Mouse (Mus musculus) adrenal gland, adult (tissue): ENCODE results near the gene Gm5640.
"Not testable (repeated sequence)": the region's sequence is repeated elsewhere in the genome, so short reads cannot be mapped to it uniquely, and the experiment has no call there.

Source experiments
- DNase-seq, 2 experiments: peaks; one replicate each; pipeline ENCODE4 v3.0.0; 2022 to 2023; ENCODE audit warnings: low spot score in 1 of 2; ENCODE audit not compliant: inconsistent age in 2 of 2

The Gm5640 gene

DNA sequence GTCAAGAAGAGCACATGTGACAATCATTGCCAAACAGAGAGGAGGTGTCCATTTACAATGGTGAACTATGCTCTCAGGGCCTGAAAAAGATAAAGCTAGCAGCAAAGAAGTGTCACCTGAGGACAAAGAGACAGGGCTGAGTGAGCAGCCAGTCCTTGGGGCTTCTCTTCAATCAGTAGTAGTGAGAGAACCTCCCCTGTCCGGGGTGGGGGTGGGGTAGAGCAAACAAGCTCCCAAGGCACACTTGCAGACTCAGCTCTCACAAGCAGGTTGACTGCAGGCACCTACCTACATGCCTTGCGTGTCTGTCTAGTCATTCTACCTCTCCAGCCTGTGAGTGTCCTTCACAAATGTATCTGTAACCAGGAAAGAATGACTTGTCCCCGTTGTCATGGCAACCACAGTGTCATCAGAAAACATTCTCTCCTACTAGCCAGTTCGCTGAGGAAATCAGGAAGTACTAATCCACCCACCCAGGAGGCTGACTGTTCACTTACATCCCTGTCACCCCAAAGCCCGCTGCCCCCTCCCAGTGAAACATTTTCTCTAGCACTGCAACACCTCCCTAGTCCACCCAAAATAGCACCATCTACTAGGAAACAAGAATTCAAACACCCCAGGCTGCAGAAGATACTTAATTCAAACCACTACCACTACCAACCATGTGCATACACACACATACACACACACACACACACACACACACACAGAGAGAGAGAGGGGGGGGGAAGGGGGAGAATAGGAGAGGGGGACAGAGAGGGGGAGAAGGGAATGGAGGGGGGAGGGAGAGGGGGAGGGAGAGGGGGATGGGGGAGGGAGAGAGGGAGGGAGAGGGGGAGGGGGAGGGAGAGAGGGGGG, at the start of gene Gm5640:
Gene Gm5640 (minus strand): TSS at position 170 of the 858 bp plus-strand sequence.
- peak in 1 of 2 experiments; percentile 34 for DNase-seq

DNA sequence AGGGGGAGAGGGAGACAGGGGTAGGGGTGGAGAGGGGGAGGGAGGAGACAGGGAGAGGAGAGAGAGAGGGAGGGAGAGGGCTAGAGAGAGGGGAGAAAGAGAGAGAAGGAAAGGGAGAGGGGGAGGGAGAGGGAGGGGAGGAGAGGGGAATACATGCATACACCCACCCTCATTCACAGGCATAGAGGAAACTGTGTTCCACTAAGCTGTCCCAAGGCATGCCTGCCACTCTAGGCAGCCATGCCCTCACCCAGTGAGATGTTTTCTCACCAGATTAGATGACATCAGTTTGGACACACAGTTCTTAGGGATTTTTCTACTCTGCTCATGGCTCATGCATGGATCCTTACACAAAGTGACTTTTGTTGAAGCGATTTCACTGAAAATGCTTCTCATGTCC, 958 bp upstream of the Gm5640 start:
- DNase-seq = not testable (repeated sequence)

DNA sequence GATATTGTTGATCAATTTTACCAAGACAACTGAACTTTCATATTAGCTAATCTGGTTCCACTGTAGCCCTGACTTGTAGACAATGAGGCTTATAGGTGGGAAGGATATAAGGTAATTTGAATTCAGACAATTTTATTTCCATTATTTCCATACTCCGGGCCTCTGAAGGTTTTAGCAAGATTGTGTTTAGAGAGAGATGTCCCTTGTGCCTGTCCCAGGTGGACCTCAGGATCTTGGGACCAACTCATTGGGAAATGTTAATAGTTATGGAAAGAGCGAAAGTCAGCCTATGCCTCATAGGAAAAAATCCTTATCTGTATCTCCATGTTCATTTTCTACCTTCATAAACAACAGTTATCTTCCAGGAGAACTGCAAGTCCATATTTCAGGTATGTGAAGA, 53.1 kb downstream of the Gm5640 start, which contains the start of gene Olfr1325:
Gene Olfr1325 (plus strand): TSS at position 301 of the 400 bp plus-strand sequence.
- no peak for DNase-seq
